Mouse (Mus musculus) induced T-regulatory cell, adult 2 months (primary cell): ENCODE measurements at regions not wholly inside any gene's neighbourhood (a gene's known extent, or its start where the extent isn't known, plus 50 kb on each side); places are given as distances from the start of the nearest gene placed in this dataset.

Experiments used
- DNase-seq: peaks from one replicate; pipeline ENCODE4 v3.0.0-alpha.2; 2012; ENCODE audit warnings: low read depth

- DNase-seq = no peak
These were observed 55.7 kb downstream of the Plk2 start for GRCm38 (mm10) chr13:110450526-110450925.

DNA sequence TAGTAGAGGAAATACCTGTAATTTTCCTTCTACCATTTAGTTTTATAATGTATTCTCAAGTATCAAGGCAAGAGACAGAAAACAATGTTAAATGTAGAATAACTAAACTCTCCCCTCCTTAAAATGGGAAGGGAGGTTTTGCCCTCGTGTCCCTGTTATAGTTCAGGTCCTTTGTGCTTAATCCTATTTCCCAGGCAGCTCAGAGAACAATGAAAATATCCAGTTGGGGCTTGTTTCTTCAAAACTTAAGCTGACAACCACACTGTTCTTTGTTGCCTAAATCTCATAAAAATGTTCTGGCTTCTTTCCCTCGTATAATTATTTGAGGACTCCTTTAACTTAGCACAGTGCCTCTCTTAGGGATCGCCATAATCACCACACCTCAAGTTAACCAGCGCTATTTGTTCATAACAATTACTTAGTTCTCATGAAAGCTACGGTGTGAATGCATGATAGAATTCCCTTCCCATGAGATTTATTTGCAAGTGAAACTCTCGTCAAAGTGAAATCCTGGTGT lies 57.2 kb downstream of the Plk2 start:
- DNase-seq = no peak

GRCm38 (mm10) chr13:110455085-110455484 lies 60.2 kb downstream of the Plk2 start:
- no peak for DNase-seq

- DNase-seq = no peak
These were observed 60.8 kb downstream of the Plk2 start for GRCm38 (mm10) chr13:110455569-110456196.

DNA sequence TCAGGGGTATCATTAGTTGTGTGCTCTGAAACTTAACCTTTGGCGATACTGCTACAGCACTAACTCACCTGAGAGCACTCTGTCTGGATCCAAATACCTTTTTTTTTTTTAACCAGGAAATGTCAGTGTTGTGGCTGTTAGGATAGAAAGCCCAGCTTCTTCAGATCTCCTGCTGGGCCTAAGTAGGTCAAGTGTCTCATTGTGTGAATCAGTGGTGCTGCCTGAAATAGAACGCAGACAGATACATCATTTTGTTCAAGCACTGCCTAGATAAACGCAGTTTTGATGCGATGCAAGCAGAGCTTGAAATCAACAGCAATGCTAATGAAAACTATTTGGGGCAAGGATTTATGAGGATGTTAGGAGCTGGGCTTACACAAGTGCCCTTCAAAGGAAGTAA lies 63.9 kb downstream of the Plk2 start:
- no peak for DNase-seq

- DNase-seq = no peak
These were observed 66.7 kb downstream of the Plk2 start for GRCm38 (mm10) chr13:110461581-110461980.

DNA sequence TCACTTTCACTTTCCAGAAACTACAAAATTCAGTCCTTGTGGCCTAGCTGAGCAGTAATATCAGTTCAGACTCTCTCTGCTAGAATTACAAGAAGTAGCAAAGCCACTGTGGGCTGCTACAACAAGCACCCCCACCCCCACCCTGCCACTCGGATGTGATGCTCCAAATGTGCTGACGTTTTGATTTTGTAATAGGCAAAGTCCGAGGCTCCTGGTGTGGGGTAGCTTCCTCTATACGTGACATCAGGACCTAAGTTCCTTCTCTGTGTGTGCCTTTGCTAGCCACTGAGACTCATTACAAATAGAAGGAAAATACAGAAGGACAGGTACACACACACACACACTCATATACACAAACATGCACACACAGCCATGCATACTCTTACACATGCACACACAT lies 76.7 kb downstream of the Plk2 start:
- DNase-seq = no peak

DNA sequence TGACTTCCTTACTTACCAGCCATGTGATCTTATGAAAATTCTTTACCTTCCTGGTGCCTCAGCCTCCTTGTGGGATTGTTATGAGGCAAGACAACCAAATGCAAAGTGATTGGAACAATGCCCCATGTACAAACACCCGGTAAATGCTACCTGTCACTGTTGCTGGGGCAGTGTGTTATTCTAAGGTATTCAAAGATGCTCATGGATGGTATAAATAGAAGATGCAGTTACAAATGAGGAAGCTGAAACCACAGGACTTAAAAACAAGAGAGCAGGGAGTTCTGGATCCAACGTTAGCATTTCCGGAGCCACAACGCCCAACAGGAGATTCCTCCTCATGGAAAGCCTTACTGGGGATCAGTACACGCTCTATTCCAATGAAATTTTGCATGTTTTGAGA lies 82.9 kb downstream of the Plk2 start:
- no peak for DNase-seq

GRCm38 (mm10) chr13:110484358-110484940 lies 89.6 kb downstream of the Plk2 start:
- no peak for DNase-seq

GRCm38 (mm10) chr13:110485515-110485914 lies 90.7 kb downstream of the Plk2 start:
- no peak for DNase-seq

GRCm38 (mm10) chr13:110490166-110490565 lies 95.3 kb downstream of the Plk2 start:
- DNase-seq = peak; percentile 2

- DNase-seq = no peak
These were observed 97.6 kb downstream of the Plk2 start for GRCm38 (mm10) chr13:110492296-110493001.

DNA sequence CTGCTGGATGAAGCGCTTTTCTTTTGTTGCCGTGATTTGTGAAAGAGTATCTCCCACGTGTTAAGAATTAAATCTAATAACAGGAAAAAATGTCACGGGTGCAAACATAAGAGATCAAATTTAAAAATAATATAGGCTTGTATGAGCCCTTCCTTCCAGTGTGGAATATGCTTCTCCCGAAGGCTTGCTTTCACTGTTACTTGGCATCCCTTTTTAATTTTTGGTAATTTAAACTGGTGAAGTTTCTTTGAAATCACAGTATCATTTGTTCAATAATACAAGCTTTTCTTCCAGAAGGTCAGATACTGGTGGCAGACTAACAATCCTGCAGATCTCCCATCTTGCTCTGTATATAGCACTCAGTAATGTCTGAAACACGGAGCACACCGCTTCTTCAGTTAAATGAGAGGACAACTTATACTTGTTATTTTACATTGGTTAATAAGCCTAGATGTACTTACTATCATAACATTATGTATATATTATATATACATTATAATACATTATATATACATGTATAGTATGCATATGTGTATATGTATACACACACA lies 98.2 kb downstream of the Plk2 start:
- DNase-seq = no peak

DNA sequence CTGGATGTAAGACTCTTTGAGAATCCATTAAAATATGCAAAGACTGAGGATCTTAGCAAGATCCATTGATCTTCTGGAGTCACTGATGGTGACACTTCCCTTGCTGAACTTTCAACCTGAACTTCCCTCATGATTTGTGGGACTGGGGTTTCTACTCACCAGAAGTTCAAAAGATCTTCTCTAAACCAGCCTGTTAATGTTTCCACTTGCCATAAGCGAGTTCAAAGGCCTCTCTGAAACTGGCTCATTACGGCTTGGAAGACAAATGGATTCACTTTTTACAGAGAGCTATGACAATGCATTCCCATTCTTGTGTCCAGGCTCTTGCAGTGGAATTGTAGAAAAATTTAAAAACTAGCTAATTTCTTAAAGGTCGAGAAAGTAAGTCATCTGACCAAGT lies 102.6 kb downstream of the Plk2 start:
- DNase-seq = no peak

DNA sequence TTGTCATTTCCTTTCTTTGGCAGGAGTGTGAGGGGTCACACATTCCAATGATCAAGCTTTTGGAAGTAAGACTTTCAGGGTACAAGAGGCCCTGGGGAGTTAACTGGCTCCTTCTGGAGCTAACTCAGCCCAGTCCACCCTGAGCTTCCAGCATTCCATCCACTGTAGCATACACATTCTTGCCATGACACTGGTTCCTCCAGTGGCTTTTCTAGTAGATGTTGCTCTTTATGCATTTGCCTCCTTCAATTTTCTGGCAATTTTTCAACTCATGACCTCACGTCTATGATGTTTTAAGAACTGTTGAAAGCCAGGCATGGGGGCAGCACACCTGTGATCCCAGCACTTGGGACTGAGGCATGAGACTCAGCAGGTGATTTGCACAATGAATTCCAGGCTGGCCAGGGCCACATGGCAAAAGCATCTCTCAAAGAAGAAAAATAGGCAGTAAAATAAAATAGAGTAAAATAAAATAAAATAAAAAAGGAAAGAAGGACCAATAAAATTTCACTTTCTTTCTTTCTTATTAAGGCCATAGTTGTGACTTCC lies 113.0 kb downstream of the Plk2 start:
- no peak for DNase-seq

GRCm38 (mm10) chr13:110517986-110518385 lies 123.1 kb downstream of the Plk2 start:
- no peak for DNase-seq

DNA sequence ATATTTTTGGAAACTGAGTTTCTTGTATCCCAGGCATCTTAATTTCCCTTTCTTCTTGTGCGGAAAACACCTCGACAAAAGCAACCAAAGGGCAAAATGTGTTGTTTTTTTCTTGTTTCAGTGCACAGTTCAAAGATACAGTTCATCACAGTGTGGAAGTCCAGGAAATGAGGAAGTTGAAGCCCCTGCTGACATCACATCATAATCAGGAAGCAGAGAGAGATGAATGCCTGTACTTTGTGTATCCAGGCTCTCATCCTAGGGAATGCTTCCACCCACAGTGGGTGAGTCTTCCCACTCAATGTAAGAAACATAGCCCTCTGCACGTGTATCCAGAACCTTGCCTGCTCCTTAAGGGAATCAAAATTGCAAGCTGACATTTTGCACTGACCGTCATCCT lies 128.1 kb downstream of the Plk2 start:
- no peak for DNase-seq

- DNase-seq = no peak
These were observed 132.8 kb downstream of the Plk2 start for GRCm38 (mm10) chr13:110527681-110528080.

GRCm38 (mm10) chr13:110529624-110530023 lies 134.8 kb downstream of the Plk2 start:
- no peak for DNase-seq

DNA sequence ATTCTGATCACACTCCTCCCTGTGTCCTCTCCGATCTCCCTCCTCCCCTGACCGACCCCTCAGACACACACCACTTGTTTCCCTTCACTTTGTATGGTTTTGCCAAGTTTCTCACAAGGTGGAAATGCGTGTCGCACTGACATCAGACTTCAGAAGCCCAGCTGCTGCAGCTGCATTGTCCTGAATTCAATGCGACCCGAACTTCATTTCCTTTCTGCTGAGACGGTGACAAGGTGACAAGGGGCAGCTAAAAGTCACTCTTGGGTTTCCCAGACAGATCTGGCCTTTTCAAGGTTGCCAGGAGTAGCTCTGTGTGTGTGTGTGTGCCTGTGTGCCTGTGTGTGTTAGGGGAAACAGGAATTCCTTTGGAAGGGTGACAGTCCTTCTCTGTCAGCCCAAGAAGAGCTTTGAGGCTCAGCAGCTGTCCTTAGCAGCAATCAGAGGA lies 139.5 kb downstream of the Plk2 start:
- DNase-seq = no peak

GRCm38 (mm10) chr13:110535785-110536184 lies 140.9 kb downstream of the Plk2 start:
- DNase-seq = no peak

- no peak for DNase-seq
These were observed 143.2 kb downstream of the Plk2 start for GRCm38 (mm10) chr13:110537960-110538463.
